8 mouse cellular contexts compared by ENCODE assay signal in genomic region chr4:46858899-46859298, GRCm38 (mm10).
DNase-seq lines count a peak whose midpoint lies in the region; ATAC-seq lines count a peak whose summit lies in the region.

No protein-coding gene starts in this region.

- H3K27ac ChIP-seq in heart, embryonic 13.5 days (replicated peaks) = no peak overlapping the region
- H3K27ac ChIP-seq in kidney, embryonic 16.5 days (ENCODE audit: low read length) = no peak overlapping the region

- peak; percentile 79 to 80 for DNase-seq in right cerebral cortex, postnatal 10 days (ENCODE audit: low spot score in 2 of 2)
- no peak for DNase-seq in right cerebral cortex, postnatal 25 days
- DNase-seq in embryo, embryonic 10 days (ENCODE audit: low spot score) = peak; percentile 73
- no peak for DNase-seq in yolk sac, embryonic 10.5 days (ENCODE audit: low spot score)

- peak overlapping the region; percentile 51 for H3K4me2 ChIP-seq in heart, embryonic 13.5 days
- H3K4me2 ChIP-seq in kidney, embryonic 16.5 days (replicated peaks; ENCODE audit: low read depth, low read length) = 0 out of 2 replicates have a peak overlapping the region, but pooled peaks have one; percentile 4

- H3K27me3 ChIP-seq in heart, embryonic 13.5 days (replicated peaks) = no peaks in the 10 kb centered on the region
- no peaks in the 10 kb centered on the region for H3K27me3 ChIP-seq in kidney, embryonic 16.5 days (ENCODE audit: insufficient read depth, low read length)

- H3K36me3 ChIP-seq in heart, embryonic 13.5 days = no peaks in the 10 kb centered on the region
- no peaks in the 10 kb centered on the region for H3K36me3 ChIP-seq in kidney, embryonic 16.5 days (ENCODE audit: insufficient read depth, low read length)

- no peak overlapping the region; the same call in 1 of the 2 replicates for H3K9ac ChIP-seq in heart, embryonic 13.5 days
- no peak overlapping the region for H3K9ac ChIP-seq in kidney, embryonic 16.5 days (replicated peaks; ENCODE audit: low read length)

- no peak overlapping the region for H3K4me3 ChIP-seq in heart, embryonic 13.5 days
- no peak overlapping the region for H3K4me3 ChIP-seq in kidney, embryonic 16.5 days (ENCODE audit: low read length)

- ATAC-seq in heart, embryonic 13.5 days (ENCODE audit: extremely low read depth, insufficient number of reproducible peaks, low FRiP score, low TSS enrichment) = no peak
- peak; percentile 77; the same call in 1 of the 2 replicates for ATAC-seq in kidney, embryonic 16.5 days (ENCODE audit: low FRiP score, low TSS enrichment)
- peak; percentile 35; the same call in 1 of the 2 replicates for ATAC-seq in megakaryocyte-erythroid progenitor cell, adult 5-6 weeks (replicated peaks; ENCODE audit: low FRiP score, low TSS enrichment, poor library complexity, severe bottlenecking)
- ATAC-seq in monocyte, adult 5-6 weeks (replicated peaks; ENCODE audit: insufficient number of reproducible peaks, low FRiP score, low TSS enrichment, poor library complexity, severe bottlenecking) = no peak

- WGBS in heart, embryonic 13.5 days = 17% methylated on average over 13 of the region's 13 CpGs
- WGBS in kidney, embryonic 16.5 days = 19% methylated on average over 13 of the region's 13 CpGs

- H3K9me3 ChIP-seq in heart, embryonic 13.5 days = 0 out of 2 replicates have a peak, but pooled peaks cover 6% of the 10 kb centered on the region
- no peaks in the 10 kb centered on the region for H3K9me3 ChIP-seq in kidney, embryonic 16.5 days (ENCODE audit: low read length)

- peaks cover 16% of the 10 kb centered on the region for H3K4me1 ChIP-seq in heart, embryonic 13.5 days
- 0 out of 2 replicates have a peak, but pooled peaks cover 6% of the 10 kb centered on the region for H3K4me1 ChIP-seq in kidney, embryonic 16.5 days (ENCODE audit: insufficient read depth, low read length)

Comparison
In these comparisons a context has a peak if more than half of its experiments do, and no peak if none do; other contexts are left out.
1. DNase-seq: peak in right cerebral cortex, postnatal 10 days (2 of 2) and embryo, embryonic 10 days (single experiment); none in right cerebral cortex, postnatal 25 days (single experiment) and yolk sac, embryonic 10.5 days (single experiment).
2. ATAC-seq: peak in kidney, embryonic 16.5 days (single experiment) and megakaryocyte-erythroid progenitor cell, adult 5-6 weeks (single experiment); none in heart, embryonic 13.5 days (single experiment) and monocyte, adult 5-6 weeks (single experiment).